Mouse (Mus musculus): ENCODE results near the gene Mgat1. TPM values are rescaled to one million over a fixed set of nuclear protein-coding genes. Genes with fewer than 3 reads are reported as not detected.
A peak's percentile ranks its signal among the peaks of the same experiment; 100 is the strongest.

The Mgat1 gene
- total RNA-seq, 2 experiments from 2014 or later: 62.1 to 64.3 TPM

- no peak overlapping the region for H3K4me3 ChIP-seq
- no peak for TF ChIP-seq CTCF (conservative IDR thresholded peaks at IDR 0.05)
- no peak overlapping the region for H3K27ac ChIP-seq
- no peak for DNase-seq (ENCODE audit: low spot score in 2 of 2)
Observed at GRCm38 (mm10) chr11:49212577-49212976, 31.4 kb upstream of the Mgat1 start.

- no peak for DNase-seq (ENCODE audit: low spot score in 2 of 2)
- no peak overlapping the region for H3K4me3 ChIP-seq
- no peak for TF ChIP-seq CTCF (conservative IDR thresholded peaks at IDR 0.05)
- H3K27ac ChIP-seq: no peak overlapping the region
Observed at GRCm38 (mm10) chr11:49213505-49213904, 30.5 kb upstream of the Mgat1 start.

- TF ChIP-seq CTCF (conservative IDR thresholded peaks at IDR 0.05): no peak
- Histone ChIP-seq H3K4me3 (no peak overlapping the region), H3K27ac (no peak overlapping the region)
- DNase-seq (ENCODE audit: low spot score in 2 of 2): no peak
Observed at GRCm38 (mm10) chr11:49219271-49219670, 24.7 kb upstream of the Mgat1 start.

GRCm38 (mm10) chr11:49224455-49224854, 19.5 kb upstream of the Mgat1 start:
- no peak overlapping the region for H3K27ac ChIP-seq
- H3K4me3 ChIP-seq: no peak overlapping the region
- DNase-seq (ENCODE audit: low spot score in 2 of 2): no peak
- TF ChIP-seq CTCF (conservative IDR thresholded peaks at IDR 0.05): no peak

GRCm38 (mm10) chr11:49232781-49233180, 11.2 kb upstream of the Mgat1 start:
- no peak for TF ChIP-seq CTCF (conservative IDR thresholded peaks at IDR 0.05)
- peak in 1 of 2 experiments; percentile 64 for DNase-seq (ENCODE audit: low spot score in 2 of 2)
- Histone ChIP-seq H3K4me3 (no peak overlapping the region), H3K27ac (no peak overlapping the region)

GRCm38 (mm10) chr11:49235459-49236207, 8.4 kb upstream of the Mgat1 start:
- DNase-seq (ENCODE audit: low spot score in 2 of 2): no peak
- no peak for TF ChIP-seq CTCF (conservative IDR thresholded peaks at IDR 0.05)
- Histone ChIP-seq H3K4me3 (no peak overlapping the region), H3K27ac (no peak overlapping the region)

GRCm38 (mm10) chr11:49236891-49237290, 7.1 kb upstream of the Mgat1 start:
- Histone ChIP-seq H3K4me3 (no peak overlapping the region), H3K27ac (no peak overlapping the region)
- TF ChIP-seq CTCF (conservative IDR thresholded peaks at IDR 0.05): no peak
- no peak for DNase-seq (ENCODE audit: low spot score in 2 of 2)

- DNase-seq (ENCODE audit: low spot score in 2 of 2): no peak
- Histone ChIP-seq H3K27ac (no peak overlapping the region), H3K4me3 (no peak overlapping the region)
- no peak for TF ChIP-seq CTCF (conservative IDR thresholded peaks at IDR 0.05)
Observed at GRCm38 (mm10) chr11:49237532-49237931, 6.5 kb upstream of the Mgat1 start.

GRCm38 (mm10) chr11:49240310-49240709, 3.7 kb upstream of the Mgat1 start:
- DNase-seq (ENCODE audit: low spot score in 2 of 2): no peak
- Histone ChIP-seq H3K27ac (no peak overlapping the region), H3K4me3 (no peak overlapping the region)
- TF ChIP-seq CTCF (conservative IDR thresholded peaks at IDR 0.05): no peak

GRCm38 (mm10) chr11:49240874-49241273, 3.1 kb upstream of the Mgat1 start:
- no peak for TF ChIP-seq CTCF (conservative IDR thresholded peaks at IDR 0.05)
- no peak for DNase-seq (ENCODE audit: low spot score in 2 of 2)
- no peak overlapping the region for H3K27ac ChIP-seq
- H3K4me3 ChIP-seq: no peak overlapping the region

- TF ChIP-seq CTCF (conservative IDR thresholded peaks at IDR 0.05): no peak
- no peak overlapping the region for H3K4me3 ChIP-seq
- DNase-seq (ENCODE audit: low spot score in 2 of 2): no peak
- H3K27ac ChIP-seq: no peak overlapping the region
Observed at GRCm38 (mm10) chr11:49241471-49241870, 2.5 kb upstream of the Mgat1 start.

- peak overlapping the region; percentile 89 for H3K4me3 ChIP-seq
- H3K27ac ChIP-seq: peak overlapping the region; percentile 98
- DNase-seq (ENCODE audit: low spot score in 2 of 2): no peak
- TF ChIP-seq CTCF (conservative IDR thresholded peaks at IDR 0.05): no peak
Observed at GRCm38 (mm10) chr11:49242944-49243626, 906 bp upstream of the Mgat1 start.

GRCm38 (mm10) chr11:49244595-49244930, 572 bp downstream of the Mgat1 start:
- TF ChIP-seq CTCF (conservative IDR thresholded peaks at IDR 0.05): no peak
- H3K4me3 ChIP-seq: peak overlapping the region; percentile 89
- peak overlapping the region; percentile 81 for H3K27ac ChIP-seq
- DNase-seq (ENCODE audit: low spot score in 2 of 2): no peak

- Histone ChIP-seq H3K27ac (peak overlapping the region; percentile 81; the same call in 1 of the 2 replicates), H3K4me3 (peak overlapping the region; percentile 89; the same call in 1 of the 2 replicates)
- DNase-seq (ENCODE audit: low spot score in 2 of 2): no peak
- TF ChIP-seq CTCF (conservative IDR thresholded peaks at IDR 0.05): no peak
Observed at GRCm38 (mm10) chr11:49245176-49245575, 1.2 kb downstream of the Mgat1 start.
